Mouse (Mus musculus) frontal cortex, postnatal 10 days (tissue): ENCODE data around the gene Tenm4.
A peak's percentile ranks its signal among the peaks of the same experiment; 100 is the strongest.

ENCODE experiments used
- DNase-seq, 2 experiments: peaks; one replicate each; pipeline ENCODE4 v3.0.0; 2022; ENCODE audit warnings: low spot score in 2 of 2, mixed read lengths in 1 of 2

Tenm4 gene

GRCm38 (mm10) chr7:96340826-96341225, 169.8 kb downstream of the Tenm4 start:
- DNase-seq = peak; percentile 16 to 43

DNA sequence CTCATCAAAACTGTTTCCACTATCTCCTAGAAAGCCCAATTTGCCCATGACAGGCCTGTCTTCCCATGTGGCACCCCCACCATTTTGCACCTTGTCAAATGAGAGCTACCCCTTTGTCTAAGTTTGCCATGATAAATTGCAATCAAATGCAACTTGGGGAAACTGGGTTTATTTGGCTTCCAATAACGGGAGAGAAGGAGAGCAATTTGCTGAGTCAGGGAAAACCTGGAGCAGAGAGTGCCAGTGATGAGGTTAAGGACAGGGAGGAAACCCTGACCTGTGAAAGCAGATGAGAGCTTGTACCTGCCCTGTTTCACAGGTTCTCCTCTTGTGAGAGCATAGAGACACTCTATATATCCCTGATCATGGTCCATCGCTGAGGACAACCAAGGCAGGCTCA, 170.4 kb downstream of the Tenm4 start:
- DNase-seq = no peak

GRCm38 (mm10) chr7:96342996-96343395, 171.9 kb downstream of the Tenm4 start:
- DNase-seq = no peak

- no peak for DNase-seq
These were observed 172.6 kb downstream of the Tenm4 start for GRCm38 (mm10) chr7:96343667-96344066.

DNA sequence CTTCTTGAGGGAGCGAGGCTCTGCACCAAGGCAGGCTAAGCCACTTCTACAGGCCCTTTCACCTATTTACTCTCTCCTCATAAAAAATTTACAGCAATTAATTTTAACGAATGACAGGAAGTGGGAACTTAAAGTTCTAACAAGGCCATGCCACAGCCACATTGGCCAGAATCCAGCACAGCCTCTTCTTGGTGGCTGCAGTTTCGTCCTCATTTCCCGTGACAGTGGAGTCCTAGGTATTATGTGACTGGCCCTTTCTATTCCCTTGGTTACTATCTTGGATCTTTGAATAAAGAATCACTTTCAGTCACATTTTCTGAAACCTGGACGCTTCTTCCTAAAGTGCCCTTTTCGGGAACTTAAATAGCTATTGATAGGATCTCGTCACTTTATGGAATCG, 181.6 kb downstream of the Tenm4 start:
- no peak for DNase-seq

GRCm38 (mm10) chr7:96356285-96356811, 185.3 kb downstream of the Tenm4 start:
- DNase-seq = no peak

DNA sequence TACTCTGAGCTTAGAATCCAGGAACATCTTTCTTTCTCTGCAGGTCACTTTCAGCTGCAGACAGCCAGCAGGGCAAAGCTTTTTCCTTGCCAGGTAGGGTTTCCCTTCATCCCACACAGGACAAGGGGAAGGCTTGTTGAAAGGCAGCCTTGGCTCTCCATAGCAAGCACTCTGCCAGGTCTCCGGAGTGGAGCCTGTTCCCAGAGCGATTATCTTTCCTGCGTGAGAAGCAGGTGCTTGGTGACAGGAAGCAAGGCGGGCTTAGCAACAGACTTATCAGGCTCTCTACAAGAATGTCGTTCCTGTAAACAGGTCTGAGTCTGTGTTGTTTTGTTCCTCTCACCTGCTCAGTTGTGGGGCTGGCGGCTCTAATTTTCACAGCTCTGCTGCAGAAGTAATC, 186.5 kb downstream of the Tenm4 start:
- no peak for DNase-seq

- no peak for DNase-seq
These were observed 192.3 kb downstream of the Tenm4 start for GRCm38 (mm10) chr7:96363311-96363710.

- DNase-seq = no peak
These were observed 198.9 kb downstream of the Tenm4 start for GRCm38 (mm10) chr7:96369947-96370346.

- no peak for DNase-seq
These were observed 203.1 kb downstream of the Tenm4 start for GRCm38 (mm10) chr7:96374004-96374663.

DNA sequence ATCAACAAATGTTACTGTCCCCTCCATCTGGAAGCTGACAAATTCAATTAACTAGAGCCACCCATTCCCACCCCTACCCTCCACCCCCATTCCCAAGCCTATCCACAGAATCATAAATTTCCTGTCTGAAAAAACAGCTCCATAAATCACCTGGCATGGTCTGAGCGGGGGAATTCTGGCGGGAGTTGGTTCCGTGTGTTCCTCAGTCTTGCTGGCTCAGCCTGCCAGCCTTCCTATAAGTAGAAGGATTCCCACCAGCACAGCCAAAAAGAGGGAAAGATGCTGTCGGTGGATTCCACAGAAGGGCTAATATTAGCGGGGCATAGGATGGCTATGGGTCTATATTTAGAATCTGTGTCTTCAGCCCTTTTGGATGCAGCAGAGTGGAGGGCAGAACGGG, 204.5 kb downstream of the Tenm4 start:
- no peak for DNase-seq

GRCm38 (mm10) chr7:96383686-96384528, 212.9 kb downstream of the Tenm4 start:
- DNase-seq = no peak

- no peak for DNase-seq
These were observed 213.9 kb downstream of the Tenm4 start for GRCm38 (mm10) chr7:96384726-96385500.

DNA sequence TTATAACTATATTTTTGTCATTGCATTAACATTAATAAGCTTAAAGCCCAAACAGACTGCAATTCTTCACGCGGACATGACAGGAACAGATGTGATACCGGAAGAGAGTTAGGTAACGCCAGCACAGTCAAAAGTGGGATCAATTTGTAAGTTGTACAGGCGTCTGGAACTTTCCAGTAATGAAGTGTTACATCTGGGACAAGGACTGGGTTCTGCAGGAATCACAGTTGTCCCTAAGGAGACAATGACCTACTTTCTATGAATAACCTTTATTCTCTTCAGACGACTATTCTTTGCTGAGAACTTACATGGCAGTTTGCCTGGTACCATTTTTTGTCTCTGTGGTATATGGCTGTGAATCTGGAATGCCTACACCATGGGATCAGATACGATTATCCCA, 214.8 kb downstream of the Tenm4 start:
- DNase-seq = no peak

DNA sequence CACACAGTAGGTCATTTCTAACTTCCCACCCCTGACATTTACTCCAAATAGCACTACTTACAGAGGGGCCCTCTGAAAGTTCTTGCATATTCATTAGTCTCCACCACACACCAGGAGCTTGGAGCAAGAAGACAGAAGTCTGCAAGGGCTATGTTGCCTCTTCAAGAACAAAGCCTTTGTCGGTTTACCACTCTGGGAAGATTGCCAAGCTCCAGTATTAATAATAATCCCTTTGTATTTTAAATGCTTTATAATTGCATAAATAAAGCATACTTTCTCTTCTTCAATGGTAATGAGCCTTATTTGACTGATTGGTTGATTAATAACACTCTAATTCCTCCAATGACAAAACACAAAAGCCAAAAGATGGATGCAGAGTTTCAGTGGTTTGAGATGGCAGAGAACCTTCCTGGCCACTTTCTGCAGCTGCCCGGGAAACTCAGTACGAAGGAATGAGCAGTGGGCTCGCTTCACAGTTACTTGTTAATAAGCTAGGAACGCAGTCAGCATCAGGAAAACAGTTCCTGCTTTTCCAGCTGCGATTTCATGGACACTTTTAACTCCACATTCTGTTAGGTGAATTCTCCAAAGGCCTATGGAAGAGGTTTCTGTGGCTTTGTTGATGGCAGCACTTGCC, 219.1 kb downstream of the Tenm4 start:
- DNase-seq = no peak

GRCm38 (mm10) chr7:96390894-96391293, 219.8 kb downstream of the Tenm4 start:
- no peak for DNase-seq

DNA sequence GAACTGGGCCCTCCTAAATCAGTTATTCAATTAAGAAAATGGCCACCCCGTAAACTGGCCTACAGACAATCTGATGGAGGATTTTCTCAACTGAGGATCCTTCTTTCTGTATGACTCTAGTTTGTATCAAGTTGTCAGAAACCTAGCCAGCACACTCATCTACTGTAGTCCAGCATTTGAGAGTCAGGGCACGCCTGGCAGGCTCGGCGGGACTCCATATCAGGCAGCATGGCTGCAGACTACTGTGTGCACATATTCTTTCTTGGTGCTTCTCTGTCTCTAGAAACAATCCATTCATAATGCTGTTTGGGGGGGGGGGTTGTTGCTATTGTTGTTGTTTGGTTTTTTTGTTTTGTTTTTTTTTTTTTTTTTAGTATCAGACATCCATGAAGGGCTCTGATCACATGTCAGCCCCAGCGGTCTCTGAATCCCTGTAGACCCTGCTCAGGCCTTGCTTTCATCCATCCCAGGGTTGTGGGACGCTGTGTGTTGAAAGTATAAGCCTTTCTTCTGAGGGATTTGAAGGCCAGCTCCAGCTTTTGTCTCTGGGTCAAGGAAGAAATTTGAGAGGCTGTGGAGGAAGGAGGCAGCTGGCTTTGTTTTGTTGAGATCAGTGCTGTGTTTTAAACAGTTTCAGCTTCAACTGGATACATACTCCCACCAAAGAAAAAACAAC, 220.9 kb downstream of the Tenm4 start:
- DNase-seq = no peak

DNA sequence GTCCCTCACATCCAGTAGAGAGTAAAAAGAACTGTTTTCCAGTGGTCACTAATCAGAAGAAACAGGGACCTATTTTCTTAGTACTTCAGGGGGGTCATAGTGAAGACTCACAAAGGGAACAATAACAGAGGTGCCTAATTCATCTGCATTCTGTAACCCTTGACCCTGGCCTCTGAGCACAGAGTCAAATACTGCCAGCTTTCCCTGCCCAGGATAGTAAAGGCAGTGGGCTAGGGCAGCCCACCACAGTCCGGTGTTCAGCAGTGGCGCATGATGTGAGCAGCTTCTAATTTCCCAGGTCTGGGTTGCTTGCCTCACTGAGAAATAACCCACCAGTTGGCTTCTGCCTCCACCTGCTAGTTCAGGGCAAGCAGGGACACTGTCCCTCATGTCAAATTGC, 221.6 kb downstream of the Tenm4 start:
- no peak for DNase-seq

DNA sequence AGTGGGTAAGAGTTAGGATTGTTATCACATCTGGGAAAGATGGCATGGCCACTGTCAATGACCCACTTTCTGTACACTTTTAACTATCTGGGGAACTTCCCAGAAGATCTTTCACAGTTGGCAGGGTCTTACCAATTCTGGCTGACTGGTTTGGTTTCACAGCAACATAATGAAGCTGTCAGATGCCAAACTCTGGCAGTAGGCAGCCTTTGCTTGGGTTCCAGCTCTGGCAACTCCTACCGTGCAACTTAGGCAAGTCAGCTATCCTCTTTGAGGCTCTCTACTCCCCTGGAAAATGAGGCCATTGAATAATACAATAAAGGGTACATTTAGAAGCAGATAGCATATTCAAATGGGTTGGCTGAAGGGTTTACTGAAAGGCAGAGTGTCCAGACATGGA, 226.9 kb downstream of the Tenm4 start:
- DNase-seq = no peak

GRCm38 (mm10) chr7:96400411-96400810, 229.4 kb downstream of the Tenm4 start:
- peak; percentile 19 to 26 for DNase-seq

- no peak for DNase-seq
These were observed 235.7 kb downstream of the Tenm4 start for GRCm38 (mm10) chr7:96406630-96407214.
